In genomic region chr4:154864961-154865760, GRCm38 (mm10) we compare ENCODE assay signal across 8 mouse cellular contexts. TPM values are rescaled to one million over a fixed set of nuclear protein-coding genes. Genes with fewer than 3 reads are reported as not detected.
DNase-seq lines count a peak whose midpoint lies in the region; ATAC-seq lines count a peak whose summit lies in the region.

No protein-coding gene starts in this region.

- peak overlapping the region; percentile 78; the same call in 1 of the 2 replicates for H3K27ac ChIP-seq in kidney, embryonic 14.5 days (ENCODE audit: low read depth, low read length)
- H3K27ac ChIP-seq in embryonic facial prominence, embryonic 13.5 days = peak overlapping the region; percentile 90
- no peak overlapping the region for H3K27ac ChIP-seq in intestine, embryonic 16.5 days (ENCODE audit: low read length)
- H3K27ac ChIP-seq in neural tube, embryonic 13.5 days (replicated peaks) = peak overlapping the region; percentile 83

- peak overlapping the region; percentile 40 for H3K9ac ChIP-seq in kidney, embryonic 14.5 days (ENCODE audit: low read depth, low read length)
- H3K9ac ChIP-seq in embryonic facial prominence, embryonic 13.5 days = peak overlapping the region; percentile 68
- peak overlapping the region; percentile 57 for H3K9ac ChIP-seq in intestine, embryonic 16.5 days (ENCODE audit: low read depth, low read length)
- peak overlapping the region; percentile 72 for H3K9ac ChIP-seq in neural tube, embryonic 13.5 days

- ATAC-seq in kidney, embryonic 14.5 days (ENCODE audit: low FRiP score, low TSS enrichment) = no peak
- ATAC-seq in embryonic facial prominence, embryonic 13.5 days (ENCODE audit: insufficient number of reproducible peaks, insufficient read depth, low FRiP score, low TSS enrichment, low read depth) = no peak
- ATAC-seq in intestine, embryonic 16.5 days = no peak
- no peak for ATAC-seq in neural tube, embryonic 13.5 days (ENCODE audit: low read depth)

- H3K27me3 ChIP-seq in kidney, embryonic 14.5 days (ENCODE audit: control insufficient read depth, insufficient read depth, low read length) = no peaks in the 10 kb centered on the region; the same call in 1 of the 2 replicates
- H3K27me3 ChIP-seq in embryonic facial prominence, embryonic 13.5 days = peaks cover 4% of the 10 kb centered on the region; the same call in 1 of the 2 replicates
- no peaks in the 10 kb centered on the region for H3K27me3 ChIP-seq in intestine, embryonic 16.5 days (replicated peaks; ENCODE audit: control insufficient read depth, insufficient read depth, low read length)
- H3K27me3 ChIP-seq in neural tube, embryonic 13.5 days = peaks cover 7% of the 10 kb centered on the region; the same call in 1 of the 2 replicates

- 79% methylated on average over 18 of the region's 18 CpGs for WGBS in kidney, embryonic 14.5 days
- 78% methylated on average over 18 of the region's 18 CpGs for WGBS in embryonic facial prominence, embryonic 13.5 days
- WGBS in intestine, embryonic 16.5 days = 81% methylated on average over 18 of the region's 18 CpGs
- WGBS in neural tube, embryonic 13.5 days = 88% methylated on average over 18 of the region's 18 CpGs

- no peaks in the 10 kb centered on the region for H3K4me1 ChIP-seq in kidney, embryonic 14.5 days (ENCODE audit: control insufficient read depth, insufficient read depth, low read length)
- H3K4me1 ChIP-seq in embryonic facial prominence, embryonic 13.5 days = peaks cover 18% of the 10 kb centered on the region
- H3K4me1 ChIP-seq in intestine, embryonic 16.5 days (ENCODE audit: control insufficient read depth, insufficient read depth, low read length) = peaks cover 4% of the 10 kb centered on the region; the same call in 1 of the 2 replicates
- peaks cover 14% of the 10 kb centered on the region for H3K4me1 ChIP-seq in neural tube, embryonic 13.5 days (replicated peaks)

- no peaks in the 10 kb centered on the region for H3K9me3 ChIP-seq in kidney, embryonic 14.5 days (ENCODE audit: control insufficient read depth, low read length)
- H3K9me3 ChIP-seq in embryonic facial prominence, embryonic 13.5 days = no peaks in the 10 kb centered on the region
- H3K9me3 ChIP-seq in intestine, embryonic 16.5 days (ENCODE audit: control insufficient read depth, low read length) = no peaks in the 10 kb centered on the region
- no peaks in the 10 kb centered on the region for H3K9me3 ChIP-seq in neural tube, embryonic 13.5 days

- DNase-seq in kidney, adult 11 months = no peak
- DNase-seq in spleen, postnatal 36 days (ENCODE audit: low spot score in 2 of 2) = no peak
- no peak for DNase-seq in right cerebral cortex, adult 18-20 months
- DNase-seq in layer of hippocampus, adult 9-11 months = no peak

- H3K36me3 ChIP-seq in kidney, embryonic 14.5 days (ENCODE audit: control insufficient read depth, insufficient read depth, low read length) = no peaks in the 10 kb centered on the region
- no peaks in the 10 kb centered on the region for H3K36me3 ChIP-seq in embryonic facial prominence, embryonic 13.5 days
- H3K36me3 ChIP-seq in intestine, embryonic 16.5 days (ENCODE audit: control insufficient read depth, insufficient read depth, low read length) = no peaks in the 10 kb centered on the region
- H3K36me3 ChIP-seq in neural tube, embryonic 13.5 days = no peaks in the 10 kb centered on the region

- no peak overlapping the region; the same call in 1 of the 2 replicates for H3K4me2 ChIP-seq in kidney, embryonic 14.5 days (replicated peaks; ENCODE audit: low read depth, low read length)
- H3K4me2 ChIP-seq in embryonic facial prominence, embryonic 13.5 days = peak overlapping the region; percentile 65
- peak overlapping the region; percentile 60 for H3K4me2 ChIP-seq in intestine, embryonic 16.5 days (ENCODE audit: low read depth, low read length)
- peak overlapping the region; percentile 61 for H3K4me2 ChIP-seq in neural tube, embryonic 13.5 days

- H3K4me3 ChIP-seq in kidney, embryonic 14.5 days (ENCODE audit: low read length) = no peak overlapping the region
- no peak overlapping the region; the same call in 1 of the 2 replicates for H3K4me3 ChIP-seq in embryonic facial prominence, embryonic 13.5 days
- no peak overlapping the region; the same call in 1 of the 2 replicates for H3K4me3 ChIP-seq in intestine, embryonic 16.5 days (ENCODE audit: low read length)
- H3K4me3 ChIP-seq in neural tube, embryonic 13.5 days = peak overlapping the region; percentile 40; the same call in 1 of the 2 replicates

RNA-seq across cellular contexts. Expression of gene Mmel1, which starts 4.2 kb away (rescaled TPM):
- polyA plus RNA-seq in kidney, embryonic 14.5 days (2014; fragmentation: Nextera tagmentation; extraction: Ambion mirVana) = not detected in 2 replicates
- 0.28 TPM in 1 of 2 replicates, not detected in the other for polyA plus RNA-seq in embryonic facial prominence, embryonic 13.5 days (2015; fragmentation: Nextera tagmentation; extraction: Ambion mirVana)
- 0.10 and 0.39 TPM in 2 replicates for polyA plus RNA-seq in intestine, embryonic 16.5 days (2015; fragmentation: Nextera tagmentation; extraction: Ambion mirVana)
- polyA plus RNA-seq in neural tube, embryonic 13.5 days (2015; fragmentation: Nextera tagmentation; extraction: Ambion mirVana) = 0.17 and 0.22 TPM in 2 replicates

RNA-seq across cellular contexts. Expression of gene Ttc34, which starts 27.9 kb away (rescaled TPM):
- polyA plus RNA-seq in kidney, embryonic 14.5 days (2014; fragmentation: Nextera tagmentation; extraction: Ambion mirVana) = 0.24 and 0.31 TPM in 2 replicates
- polyA plus RNA-seq in embryonic facial prominence, embryonic 13.5 days (2015; fragmentation: Nextera tagmentation; extraction: Ambion mirVana) = 0.36 and 0.49 TPM in 2 replicates
- polyA plus RNA-seq in intestine, embryonic 16.5 days (2015; fragmentation: Nextera tagmentation; extraction: Ambion mirVana) = 0.06 and 0.12 TPM in 2 replicates
- 0.52 and 0.72 TPM in 2 replicates for polyA plus RNA-seq in neural tube, embryonic 13.5 days (2015; fragmentation: Nextera tagmentation; extraction: Ambion mirVana)

RNA-seq across cellular contexts. Expression of gene Fam213b, which starts 33.8 kb away (rescaled TPM):
- 37.6 and 39.1 TPM in 2 replicates for polyA plus RNA-seq in kidney, embryonic 14.5 days (2014; fragmentation: Nextera tagmentation; extraction: Ambion mirVana)
- 48.6 and 53.6 TPM in 2 replicates for polyA plus RNA-seq in embryonic facial prominence, embryonic 13.5 days (2015; fragmentation: Nextera tagmentation; extraction: Ambion mirVana)
- polyA plus RNA-seq in intestine, embryonic 16.5 days (2015; fragmentation: Nextera tagmentation; extraction: Ambion mirVana) = 39.7 and 42.8 TPM in 2 replicates
- 38.7 and 44.0 TPM in 2 replicates for polyA plus RNA-seq in neural tube, embryonic 13.5 days (2015; fragmentation: Nextera tagmentation; extraction: Ambion mirVana)
